Mouse (Mus musculus) layer of hippocampus, postnatal 10 days (tissue): ENCODE measurements around the gene Agap1. TPM values are rescaled to one million over a fixed set of nuclear protein-coding genes. Genes with fewer than 3 reads are reported as not detected.

ENCODE experiments used
- DNase-seq, 2 experiments: peaks; one replicate each; pipeline ENCODE4 v3.0.0; 2021; ENCODE audit warnings: low spot score in 2 of 2
- total RNA-seq, 2 experiments: library from RNA; stranded (reverse); gene quantifications; 2 replicates each; pipeline ENCODE4 v1.2.3; 2021

Gene Agap1
- total RNA-seq, 2 experiments from 2014 or later, result 313 to 315 TPM

GRCm38 (mm10) chr1:89742359-89742758 is 287.8 kb downstream of the Agap1 start:
- no peak for DNase-seq

DNA sequence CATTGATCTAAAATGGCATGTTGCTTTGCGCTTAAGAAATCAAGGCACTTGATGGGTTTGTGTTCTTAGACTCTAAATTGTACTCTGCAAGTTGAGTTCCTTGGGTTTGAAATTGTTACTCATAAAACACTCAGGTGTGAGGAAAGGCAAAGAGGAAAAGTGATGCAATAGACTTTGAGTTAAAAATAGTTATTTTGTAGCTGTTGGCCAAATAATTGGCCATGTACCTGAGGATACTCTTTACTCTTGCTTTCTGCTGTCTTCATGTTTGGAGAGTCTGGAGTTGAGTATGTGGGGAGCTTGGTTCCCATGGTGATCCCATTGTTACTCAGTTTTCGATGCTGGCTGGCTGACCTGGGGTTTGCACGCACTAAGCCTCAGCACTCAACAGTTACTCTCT is 291.6 kb downstream of the Agap1 start:
- no peak for DNase-seq

GRCm38 (mm10) chr1:89749666-89750065 is 295.1 kb downstream of the Agap1 start:
- no peak for DNase-seq

DNA sequence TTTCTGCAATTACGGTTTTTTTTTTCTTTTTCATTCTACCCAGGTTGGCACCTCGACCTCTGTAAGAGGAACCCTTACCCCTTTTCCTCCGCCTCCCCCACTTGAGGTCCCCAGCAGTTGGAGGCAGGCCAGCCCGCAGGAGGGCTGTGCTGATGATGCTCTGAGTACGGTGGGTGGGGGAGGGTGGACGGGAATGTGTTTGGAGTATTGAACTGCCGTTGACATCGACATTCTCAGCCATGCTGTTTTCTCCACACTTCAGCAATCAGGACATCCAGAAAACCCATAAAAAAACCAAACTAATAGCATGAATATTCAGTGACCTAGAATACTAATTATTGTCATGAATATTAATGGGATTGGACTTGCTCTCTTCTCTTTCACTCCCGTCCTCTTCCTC is 295.9 kb downstream of the Agap1 start:
- no peak for DNase-seq

DNA sequence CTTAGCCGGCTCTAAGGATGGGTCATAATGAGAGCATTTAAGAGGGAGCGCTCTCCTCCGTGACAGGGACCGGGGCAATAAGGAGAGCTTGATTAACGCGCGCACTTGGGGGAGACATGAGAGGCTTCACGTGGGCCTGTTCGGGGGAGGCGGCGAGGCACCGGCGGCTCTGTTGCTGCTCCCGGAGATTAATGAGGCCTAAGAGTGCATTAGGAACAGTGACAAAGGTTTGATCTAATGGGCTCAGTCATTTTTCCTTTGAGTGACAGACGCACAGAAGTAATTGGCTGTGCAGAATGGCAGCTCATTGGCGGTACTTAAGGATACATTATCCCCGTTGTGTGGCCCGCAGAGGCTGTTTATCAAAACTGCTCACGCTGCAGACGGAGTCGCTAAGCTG is 296.3 kb downstream of the Agap1 start:
- peak in 1 of 2 experiments; percentile 41 for DNase-seq

DNA sequence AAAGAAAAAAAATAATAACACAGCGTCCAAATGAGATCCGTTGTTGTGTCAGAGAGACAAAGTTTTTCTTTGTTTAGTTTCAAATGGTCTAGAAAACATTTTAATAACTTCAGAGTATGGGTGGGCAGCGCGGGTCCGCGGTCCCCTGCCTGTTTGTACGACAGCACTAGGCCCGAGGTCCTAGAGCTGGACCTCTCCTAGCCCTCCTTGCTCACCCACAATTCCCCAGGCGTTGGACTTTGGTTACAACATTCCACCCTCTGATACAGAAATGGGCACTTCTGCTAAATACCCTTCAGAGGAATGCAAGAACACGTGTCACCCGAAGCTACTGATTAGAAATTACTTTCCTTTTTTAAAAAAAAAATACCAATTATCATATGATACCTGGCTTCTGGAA is 296.7 kb downstream of the Agap1 start:
- no peak for DNase-seq

DNA sequence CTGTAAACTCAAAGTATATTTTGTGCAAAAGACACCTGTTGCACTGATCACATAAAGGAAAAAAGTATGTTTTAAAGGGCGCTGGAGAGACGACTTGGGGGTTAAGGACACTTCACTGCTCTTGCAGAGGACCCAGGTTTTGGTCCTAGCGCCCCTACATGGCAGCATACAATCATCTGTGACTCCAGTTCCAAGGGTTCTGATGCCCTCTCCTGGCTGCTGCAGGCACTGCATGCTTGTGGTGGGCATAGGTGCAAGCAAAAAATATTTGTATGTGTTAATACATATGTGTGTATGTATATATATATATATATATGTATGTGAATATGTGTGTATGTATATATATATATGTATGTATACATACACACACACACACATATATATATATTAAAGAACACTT is 298.1 kb downstream of the Agap1 start:
- no peak for DNase-seq

GRCm38 (mm10) chr1:89755358-89755757 is 300.8 kb downstream of the Agap1 start:
- DNase-seq, result no peak

- no peak for DNase-seq
Observed at GRCm38 (mm10) chr1:89756387-89756786, 301.8 kb downstream of the Agap1 start.

GRCm38 (mm10) chr1:89757545-89757944 is 302.9 kb downstream of the Agap1 start:
- DNase-seq, result no peak

DNA sequence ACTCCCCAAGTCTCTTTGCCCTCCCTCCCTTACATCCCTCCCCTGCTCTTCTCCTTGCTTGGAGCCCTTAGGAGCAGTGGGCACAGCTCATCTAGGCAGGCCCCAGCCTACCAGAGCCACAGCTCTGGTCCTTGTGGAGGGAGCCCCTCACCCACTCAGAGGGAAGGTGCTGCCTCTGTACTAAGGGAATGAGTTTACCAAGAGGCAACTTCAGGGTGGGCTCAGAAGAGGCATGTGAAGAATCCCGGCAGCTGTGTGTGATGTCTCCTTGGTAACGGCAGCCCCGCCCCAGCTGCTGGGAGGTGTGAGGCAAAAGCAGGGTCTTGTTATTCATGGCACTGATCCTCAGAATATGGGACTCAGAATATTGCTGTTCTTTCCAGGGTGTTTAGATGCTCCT is 309.3 kb downstream of the Agap1 start:
- no peak for DNase-seq

- no peak for DNase-seq
Observed at GRCm38 (mm10) chr1:89766891-89767290, 312.3 kb downstream of the Agap1 start.

DNA sequence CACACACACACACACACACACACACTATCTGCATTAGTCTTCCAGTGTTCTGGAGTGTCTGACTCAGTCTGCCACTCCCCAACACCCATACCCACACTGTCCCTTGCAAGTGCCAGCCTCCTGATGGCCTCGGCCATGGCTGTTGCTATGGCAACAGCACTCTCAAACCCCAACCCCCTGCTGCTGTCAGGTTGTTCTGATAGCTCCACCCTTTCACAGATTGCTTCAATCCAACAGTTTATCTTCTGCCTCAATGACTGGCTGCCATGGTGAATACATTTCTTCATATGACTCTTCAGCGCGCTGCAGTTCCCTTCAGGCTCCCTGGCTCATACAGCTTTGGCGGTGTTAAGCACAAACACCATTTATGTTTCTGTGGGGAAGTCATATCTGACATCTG is 315.0 kb downstream of the Agap1 start:
- DNase-seq, result no peak

DNA sequence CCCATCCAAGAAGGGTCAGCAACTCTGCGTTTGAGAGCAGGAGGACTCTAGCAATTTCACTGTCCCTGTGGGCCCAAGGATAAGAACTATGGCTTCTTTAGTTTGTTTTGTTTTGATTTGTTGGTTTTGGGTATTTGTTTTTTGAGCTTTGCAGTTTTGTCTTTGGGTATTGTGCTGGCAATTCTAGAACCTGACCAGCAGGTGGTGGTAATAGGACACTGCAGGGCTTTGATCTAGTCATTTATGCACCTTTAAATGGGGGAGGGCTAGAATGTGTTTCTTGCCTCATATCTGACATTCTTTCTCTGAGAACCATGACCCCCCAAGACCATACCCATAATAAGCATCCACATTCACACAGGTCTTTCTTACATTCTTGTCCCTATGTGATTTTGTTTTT is 315.7 kb downstream of the Agap1 start:
- no peak for DNase-seq

GRCm38 (mm10) chr1:89775750-89776149 is 321.1 kb downstream of the Agap1 start:
- DNase-seq, result no peak

DNA sequence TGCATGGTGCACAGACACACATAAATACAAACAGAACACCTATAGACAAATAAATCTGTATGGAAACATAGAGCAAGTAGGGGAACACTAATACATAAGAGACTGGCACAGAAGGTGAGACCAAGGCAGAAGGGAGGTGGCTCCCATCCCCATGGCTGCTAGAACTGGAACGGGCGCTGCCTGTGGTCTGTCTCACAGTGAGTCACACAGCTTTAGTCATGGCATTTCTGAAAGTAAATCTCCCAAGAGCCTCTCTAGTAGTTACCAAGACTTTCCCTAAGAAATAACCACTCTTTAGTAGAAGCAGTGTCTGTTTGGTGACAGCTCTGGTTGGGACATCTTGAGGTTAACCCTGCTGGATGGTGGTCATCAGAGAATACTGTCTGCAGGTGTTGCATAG is 326.1 kb downstream of the Agap1 start:
- no peak for DNase-seq

- no peak for DNase-seq
Observed at GRCm38 (mm10) chr1:89781861-89782260, 327.3 kb downstream of the Agap1 start.

DNA sequence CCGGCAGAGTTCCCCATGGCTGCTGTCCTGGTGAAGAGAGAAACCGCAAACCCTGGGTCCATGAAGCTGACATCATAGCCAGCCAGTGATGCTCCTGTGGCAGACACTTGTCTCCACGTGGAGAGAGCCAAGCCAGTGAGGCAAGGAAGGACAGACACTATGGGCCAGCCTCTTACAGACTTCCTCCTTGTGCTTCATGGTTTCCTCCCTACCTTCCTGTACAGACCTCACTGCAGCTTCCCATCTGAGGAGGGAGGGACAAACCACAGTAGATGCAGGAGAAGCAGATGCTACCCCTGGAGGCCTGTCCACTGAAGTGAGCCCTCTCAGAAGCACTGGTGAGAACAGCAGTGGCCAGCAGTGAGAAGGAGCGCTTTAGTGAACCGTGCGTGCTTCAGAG is 332.2 kb downstream of the Agap1 start:
- no peak for DNase-seq

DNA sequence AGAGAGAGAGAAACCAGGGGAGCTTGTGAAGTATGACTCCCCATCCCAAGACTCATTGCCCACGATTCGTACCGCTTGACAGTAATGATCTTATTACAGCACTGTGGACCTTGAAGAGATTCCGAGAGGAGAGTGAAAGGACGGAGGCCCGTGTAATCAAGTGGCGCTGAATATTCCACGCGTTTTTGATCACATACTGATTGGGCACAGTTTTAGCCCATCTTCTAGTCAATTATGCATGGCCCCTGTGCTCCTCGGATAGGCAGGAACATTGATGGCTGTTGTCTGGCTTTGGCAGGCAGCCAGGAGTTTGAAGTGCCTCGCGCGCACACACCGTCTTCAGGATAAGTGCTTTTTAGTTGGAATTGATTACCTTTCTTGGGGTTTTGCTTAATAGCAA is 344.1 kb downstream of the Agap1 start:
- no peak for DNase-seq

DNA sequence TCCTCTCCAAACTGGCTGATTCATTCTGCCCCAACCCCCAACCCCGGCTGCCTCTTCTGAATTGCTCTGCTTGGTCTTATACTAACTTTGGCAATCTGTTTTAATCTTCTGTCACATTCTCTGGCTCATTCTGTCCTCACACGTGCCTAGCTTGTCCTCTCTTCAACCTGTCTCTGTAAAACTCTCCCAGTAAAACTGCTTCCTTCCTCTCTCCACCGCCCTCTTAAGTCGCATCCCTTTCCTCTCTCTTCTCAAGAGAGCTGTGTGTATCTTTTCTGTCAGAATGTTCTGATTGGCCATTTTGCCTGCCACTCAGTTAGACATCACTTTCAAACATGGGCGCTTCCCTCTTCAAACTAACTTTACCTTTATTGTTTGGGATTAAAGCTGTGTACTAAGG is 346.9 kb downstream of the Agap1 start:
- DNase-seq, result peak in 1 of 2 experiments; percentile 22

GRCm38 (mm10) chr1:89804981-89805380 is 350.4 kb downstream of the Agap1 start:
- DNase-seq, result no peak

DNA sequence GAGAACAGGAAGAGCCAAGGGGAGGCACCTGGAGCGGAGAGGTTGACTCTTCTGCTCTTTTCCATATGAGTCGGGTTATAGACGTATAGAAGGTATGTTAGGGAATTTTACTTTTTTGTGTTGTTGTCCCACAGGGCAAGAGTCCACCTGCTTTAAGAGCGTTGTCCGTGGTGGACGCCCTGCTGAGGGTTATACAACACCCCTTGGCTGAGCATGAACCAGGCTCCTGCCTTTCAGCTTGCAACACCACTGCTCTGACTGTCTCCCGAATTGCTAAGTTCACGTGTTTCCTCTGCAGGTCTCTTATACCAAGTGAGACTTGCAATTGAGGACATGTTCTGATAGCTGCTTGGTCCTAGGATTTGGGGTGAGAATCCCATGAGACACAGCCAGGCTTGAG is 358.2 kb downstream of the Agap1 start:
- DNase-seq, result no peak

DNA sequence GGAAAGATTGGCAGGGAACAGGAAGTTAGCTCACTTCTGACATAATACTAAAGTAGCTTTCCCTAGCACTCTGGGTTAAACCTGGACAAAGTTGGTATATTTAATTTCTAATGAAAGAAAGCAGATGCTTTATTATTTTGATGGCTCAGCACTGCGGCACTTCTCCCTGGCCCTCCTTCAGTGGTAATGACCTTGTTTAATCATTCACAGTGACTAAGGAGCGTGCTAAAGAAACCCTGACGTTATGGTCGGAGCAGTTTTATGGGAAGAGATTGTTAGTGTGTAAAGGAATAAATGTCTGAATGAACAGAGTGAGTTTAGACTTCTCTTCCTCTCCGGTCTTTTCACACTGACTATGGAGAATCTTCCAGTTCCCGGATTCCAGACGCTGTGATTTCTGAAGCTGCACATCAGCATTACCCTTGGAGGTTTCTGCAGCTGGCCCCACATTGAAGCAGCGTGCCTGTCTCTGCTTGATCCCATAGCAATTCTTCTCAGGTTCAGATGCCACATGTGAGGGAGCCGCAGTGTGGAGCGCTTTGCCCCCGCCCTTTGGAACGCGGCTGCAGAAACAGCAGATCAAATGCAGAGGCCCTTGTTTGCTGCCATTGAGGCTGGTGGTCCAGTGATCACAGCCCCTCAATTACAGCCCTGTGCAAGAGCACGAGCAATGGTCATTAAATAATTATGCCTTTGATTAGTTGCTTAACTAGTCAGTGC is 362.0 kb downstream of the Agap1 start:
- no peak for DNase-seq

GRCm38 (mm10) chr1:89821822-89822221 is 367.2 kb downstream of the Agap1 start:
- DNase-seq, result no peak
